Mouse (Mus musculus) stomach, postnatal 0 days (tissue): Measurements from ENCODE around the gene Ldlr. TPM values are rescaled to one million over a fixed set of nuclear protein-coding genes. Genes with fewer than 3 reads are reported as not detected.
A peak's percentile ranks its signal among the peaks of the same experiment; 100 is the strongest.

Experiments used
- ATAC-seq: fragments of 200-750 bp; cut with Nextera tagmentation; 2 replicates; pipeline ENCODE4 v1.8.0; 2017; ENCODE audit not compliant: low FRiP score, low TSS enrichment
- DNase-seq: peaks from one replicate; pipeline ENCODE4 v3.0.0-alpha.2; 2016; ENCODE audit warnings: low spot score
- H3K27ac ChIP-seq: fragments of 300-500 bp; sonication (generic); replicated peaks from 2 replicates; pipeline ENCODE4 v1.5.1; 2014; ENCODE audit warnings: mild to moderate bottlenecking, control low read depth
- H3K27me3 ChIP-seq: fragments of 300-500 bp; sonication (generic); 2 replicates; pipeline ENCODE4 v1.6.1; 2014; ENCODE audit warnings: low read length; ENCODE audit not compliant: control insufficient read depth, insufficient read depth
- H3K36me3 ChIP-seq: fragments of 300-500 bp; sonication (generic); 2 replicates; pipeline ENCODE4 v1.6.1; 2014; ENCODE audit warnings: low read length, mixed read lengths; ENCODE audit not compliant: control insufficient read depth, insufficient read depth
- H3K4me1 ChIP-seq: fragments of 300-500 bp; sonication (generic); replicated peaks from 2 replicates; pipeline ENCODE4 v1.6.1; 2014; ENCODE audit warnings: antibody characterized with exemption; ENCODE audit not compliant: control insufficient read depth, insufficient read depth
- H3K4me2 ChIP-seq: fragments of 300-500 bp; sonication (generic); replicated peaks from 2 replicates; pipeline ENCODE4 v1.6.1; 2014; ENCODE audit warnings: low read depth, mild to moderate bottlenecking, control low read depth, moderate library complexity
- H3K4me3 ChIP-seq: fragments of 300-500 bp; sonication (generic); 2 replicates; pipeline ENCODE4 v1.5.1; 2014; ENCODE audit warnings: low read depth, low read length, control low read depth
- H3K9ac ChIP-seq: fragments of 300-500 bp; sonication (generic); 2 replicates; pipeline ENCODE4 v1.6.1; 2014; ENCODE audit warnings: mild to moderate bottlenecking, low read length, control low read depth, mixed read lengths
- H3K9me3 ChIP-seq: fragments of 300-500 bp; sonication (generic); 2 replicates; pipeline ENCODE4 v1.6.1; 2016; ENCODE audit warnings: low read length; ENCODE audit not compliant: control insufficient read depth
- CTCF ChIP-seq: IDR thresholded peaks from 2 replicates; pipeline ENCODE4 v1.5.1; 2016; ENCODE audit warnings: antibody characterized with exemption, low read depth, mild to moderate bottlenecking, moderate library complexity
- EP300 ChIP-seq: optimal IDR thresholded peaks from 2 replicates; pipeline ENCODE3; 2016; ENCODE audit warnings: antibody characterized with exemption
- WGBS: fragments of 180-500 bp; shearing (Covaris S2); extraction: QIAGEN DNeasy Blood & Tissue Kit; methylation state at CpG from one replicate; pipeline ENCODE4 v1.1.7; 2014; 5-methylcytosine and 5-hydroxymethylcytosine counted together
- polyA plus RNA-seq: library from polyadenylated mRNA; unstranded; fragments of >200 nt; fragmentation: Nextera tagmentation; extraction: Ambion mirVana; gene quantifications from 2 replicates; pipeline ENCODE4 v1.2.1, GENCODE M21; 2015

Ldlr gene
- 28.9 and 30.4 TPM in 2 replicates for polyA plus RNA-seq

DNA sequence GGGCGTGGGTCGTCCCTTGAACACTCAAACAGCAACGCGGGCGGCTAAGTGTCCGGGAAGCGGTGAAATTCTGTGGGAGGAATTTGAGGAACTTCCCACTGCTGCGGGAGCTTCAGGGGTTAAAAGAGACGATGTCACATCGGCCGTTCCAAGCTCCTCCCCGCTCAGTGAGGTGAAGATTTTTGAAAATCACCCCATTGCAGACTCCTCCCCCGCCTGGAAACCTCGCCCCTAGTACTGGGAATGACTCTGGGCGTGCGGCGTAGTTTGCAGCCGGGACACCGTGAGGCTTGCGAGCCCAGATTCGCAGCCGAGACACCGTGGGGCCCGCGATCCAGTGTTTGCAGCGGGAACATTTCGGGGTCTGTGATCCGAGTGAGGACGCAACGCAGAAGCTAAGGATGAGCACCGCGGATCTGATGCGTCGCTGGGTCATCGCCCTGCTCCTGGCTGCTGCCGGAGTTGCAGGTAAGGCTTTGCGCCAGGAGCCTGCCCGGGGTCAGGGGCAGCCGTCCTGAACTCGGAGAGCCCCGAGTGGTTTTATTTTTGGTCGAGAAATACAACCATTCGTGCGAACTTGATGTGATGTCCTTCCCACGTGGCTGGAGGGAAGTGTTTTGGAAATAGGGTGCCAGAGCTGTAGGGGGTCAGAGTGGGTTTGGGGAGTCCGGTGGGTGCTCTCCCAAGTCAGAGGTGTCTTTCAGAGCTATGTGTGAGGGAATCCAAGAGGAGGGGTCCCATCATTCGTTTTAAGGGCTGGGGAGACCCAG lies at the start of gene Ldlr:
Gene Ldlr, plus strand, starts transcription at position 107 of the 770 bp plus-strand sequence.
- peak; percentile 94 for DNase-seq
- H3K9ac ChIP-seq: peak within 1 kb of the TSS; percentile 69
- no peaks in the 10 kb centered on the region for H3K9me3 ChIP-seq
- TF ChIP-seq EP300: no peak
- no peak for TF ChIP-seq CTCF
- WGBS: under 1% methylated on average over 47 of the region's 47 CpGs
- H3K27ac ChIP-seq: peak within 1 kb of the TSS; percentile 95
- peaks cover 13% of the 10 kb centered on the region for H3K4me1 ChIP-seq
- peak within 1 kb of the TSS; percentile 70 for H3K4me3 ChIP-seq
- ATAC-seq: peak; percentile 89
- no peaks in the 10 kb centered on the region for H3K36me3 ChIP-seq
- H3K27me3 ChIP-seq: no peaks in the 10 kb centered on the region
- H3K4me2 ChIP-seq: peak within 1 kb of the TSS; percentile 71

DNA sequence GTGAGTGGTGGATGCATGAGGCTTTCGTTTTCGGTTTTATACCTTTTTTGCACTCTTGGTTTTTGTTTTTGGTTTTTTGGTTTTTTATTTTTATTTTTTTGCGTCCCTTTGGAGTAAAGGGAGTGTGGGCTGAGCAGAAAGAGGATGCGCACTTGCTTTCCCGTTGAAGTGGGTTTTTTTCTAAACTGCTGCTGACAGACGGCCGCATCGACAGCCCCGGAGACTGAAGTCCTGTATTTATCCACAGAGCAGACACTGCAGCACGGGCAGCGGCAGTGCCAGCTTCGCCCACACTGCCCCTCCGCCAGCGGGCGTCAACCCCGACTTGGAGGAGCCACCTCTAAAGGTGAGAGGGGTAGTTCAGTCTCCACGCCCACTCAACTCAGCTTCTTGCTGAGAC lies 45.6 kb upstream of the Ldlr start:
- Histone ChIP-seq H3K9me3 (no peaks in the 10 kb centered on the region), H3K27me3 (no peaks in the 10 kb centered on the region), H3K9ac (no peak overlapping the region), H3K27ac (no peak overlapping the region), H3K4me3 (no peak overlapping the region), H3K36me3 (peaks cover 64% of the 10 kb centered on the region), H3K4me2 (no peak overlapping the region), H3K4me1 (no peaks in the 10 kb centered on the region)
- no peak for TF ChIP-seq EP300
- no peak for TF ChIP-seq CTCF
- WGBS: 93% methylated on average over 17 of the region's 17 CpGs
- no peak for DNase-seq
- ATAC-seq: no peak

DNA sequence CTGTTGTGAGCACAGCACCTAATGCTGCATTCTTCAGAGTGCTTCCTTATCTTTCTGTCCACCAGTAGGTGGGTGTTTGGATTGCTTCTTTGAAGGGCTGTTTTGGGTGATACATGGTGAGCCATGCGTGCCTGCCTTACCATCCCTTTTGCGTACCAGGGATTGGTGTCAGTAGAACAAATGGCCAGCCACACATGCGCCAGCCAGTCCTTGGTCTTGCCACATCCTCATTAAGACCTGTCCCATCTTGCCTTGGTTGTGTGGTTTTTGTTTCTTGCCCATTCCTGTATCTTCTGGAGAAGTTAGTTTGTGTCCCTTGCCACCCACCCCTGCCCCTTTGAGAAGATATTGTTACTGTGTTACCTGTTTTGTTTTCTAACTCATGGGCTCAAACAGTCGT lies 42.8 kb upstream of the Ldlr start:
- Histone ChIP-seq H3K4me3 (no peak overlapping the region), H3K36me3 (peaks cover 57% of the 10 kb centered on the region), H3K27ac (no peak overlapping the region), H3K9ac (no peak overlapping the region), H3K4me1 (no peaks in the 10 kb centered on the region), H3K4me2 (no peak overlapping the region), H3K27me3 (no peaks in the 10 kb centered on the region), H3K9me3 (no peaks in the 10 kb centered on the region)
- ATAC-seq (no peak), DNase-seq (no peak)
- TF ChIP-seq CTCF (no peak), EP300 (no peak)
- WGBS: 85% methylated on average over 4 of the region's 4 CpGs

DNA sequence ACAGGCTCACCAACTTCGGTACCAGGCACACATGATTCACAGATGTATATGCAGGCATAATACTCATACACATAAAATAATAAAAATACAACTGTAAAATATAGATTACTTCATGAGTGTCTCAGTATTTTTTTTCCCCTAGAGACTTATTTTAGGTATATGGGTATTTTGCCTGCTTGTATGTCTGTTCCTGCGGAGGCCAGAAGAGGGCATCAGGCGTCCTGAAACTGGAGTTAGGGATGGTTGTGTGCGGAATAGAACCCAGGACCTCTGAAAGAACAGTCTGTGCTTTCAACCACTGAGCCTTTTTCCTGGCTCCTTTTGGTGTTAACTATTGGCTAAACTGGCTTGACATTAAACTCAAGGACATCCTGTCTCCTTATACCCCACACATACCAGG lies 40.5 kb upstream of the Ldlr start:
- no peak for ATAC-seq

DNA sequence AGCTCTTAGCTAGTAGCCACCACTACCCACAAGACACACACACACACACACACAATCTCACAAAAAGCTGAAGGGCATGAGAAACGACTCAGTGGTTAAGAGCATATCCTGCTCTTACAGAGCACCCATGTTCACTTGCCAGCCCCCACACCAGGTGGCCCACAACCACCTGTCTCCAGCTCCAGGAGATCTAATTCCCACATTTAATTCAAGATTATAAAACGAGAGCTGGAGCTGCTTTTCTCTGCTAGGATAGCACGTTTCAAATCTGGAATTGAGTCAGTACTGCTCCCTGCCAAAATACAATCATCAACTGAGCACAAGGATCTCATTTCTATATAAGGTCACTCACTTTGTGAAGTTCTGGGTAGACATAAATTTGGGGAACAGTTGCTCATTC lies 39.4 kb upstream of the Ldlr start:
- DNase-seq (no peak), ATAC-seq (no peak)
- Histone ChIP-seq H3K4me3 (no peak overlapping the region), H3K36me3 (peaks cover 48% of the 10 kb centered on the region), H3K9ac (no peak overlapping the region), H3K27me3 (no peaks in the 10 kb centered on the region), H3K27ac (peak overlapping the region; percentile 49; the same call in 1 of the 2 replicates), H3K4me2 (no peak overlapping the region), H3K4me1 (no peaks in the 10 kb centered on the region), H3K9me3 (no peaks in the 10 kb centered on the region)
- TF ChIP-seq EP300: no peak
- no peak for TF ChIP-seq CTCF
- WGBS: 57% methylated on average over 3 of the region's 3 CpGs

More for the DNA sequence above, 40.5 kb upstream of the Ldlr start:
- Histone ChIP-seq H3K9me3 (no peaks in the 10 kb centered on the region), H3K4me1 (no peaks in the 10 kb centered on the region), H3K27ac (no peak overlapping the region), H3K27me3 (no peaks in the 10 kb centered on the region), H3K4me2 (no peak overlapping the region), H3K4me3 (no peak overlapping the region), H3K36me3 (peaks cover 49% of the 10 kb centered on the region), H3K9ac (no peak overlapping the region)
- peak; percentile 62 for TF ChIP-seq CTCF
- no peak for TF ChIP-seq EP300
- DNase-seq: no peak
- WGBS: 85% methylated on average over 4 of the region's 4 CpGs

DNA sequence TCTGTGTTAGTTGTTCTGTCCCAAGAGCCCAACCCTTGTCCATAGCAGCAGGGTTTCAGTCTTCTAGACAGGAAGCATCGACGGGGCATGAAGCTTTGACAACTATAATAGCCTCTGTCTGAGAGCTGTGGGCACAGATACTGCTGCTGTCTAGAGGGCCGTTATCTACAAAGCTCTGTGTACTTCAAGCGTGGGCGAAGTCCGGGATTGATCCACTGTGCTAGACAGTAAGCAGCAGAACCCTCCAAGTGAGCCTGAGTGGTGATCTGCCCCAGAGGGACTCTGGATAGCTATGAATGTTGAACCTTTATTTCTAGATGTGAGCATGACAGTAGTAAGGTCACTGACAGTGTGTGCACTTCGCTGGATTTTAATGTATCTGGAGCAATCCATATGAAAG lies 34.7 kb upstream of the Ldlr start:
- Histone ChIP-seq H3K27ac (no peak overlapping the region), H3K4me3 (no peak overlapping the region), H3K27me3 (no peaks in the 10 kb centered on the region), H3K9ac (no peak overlapping the region), H3K9me3 (no peaks in the 10 kb centered on the region), H3K4me1 (no peaks in the 10 kb centered on the region), H3K36me3 (peaks cover 48% of the 10 kb centered on the region), H3K4me2 (no peak overlapping the region)
- ATAC-seq (no peak), DNase-seq (no peak)
- 87% methylated on average over 7 of the region's 7 CpGs for WGBS
- TF ChIP-seq CTCF (no peak), EP300 (no peak)
